Mouse (Mus musculus): ENCODE results near the gene Vtcn1. TPM values are rescaled to one million over a fixed set of nuclear protein-coding genes. Genes with fewer than 3 reads are reported as not detected.

The Vtcn1 gene
- total RNA-seq, 2 experiments from 2014 or later, result not detected

- DNase-seq (ENCODE audit: low spot score in 2 of 2), result no peak
Measured at GRCm38 (mm10) chr3:100920611-100921140, 95.4 kb downstream of the Vtcn1 start.

- DNase-seq (ENCODE audit: low spot score in 2 of 2), result peak; percentile 100
Measured at GRCm38 (mm10) chr3:100921825-100922505, 96.7 kb downstream of the Vtcn1 start, which contains the start of gene Trim45. Gene Trim45, plus strand, starts transcription at chr3:100922202.

GRCm38 (mm10) chr3:100922506-100923375 lies 97.5 kb downstream of the Vtcn1 start:
- DNase-seq (ENCODE audit: low spot score in 2 of 2), result no peak

- DNase-seq (ENCODE audit: low spot score in 2 of 2), result peak in 1 of 2 experiments; percentile 29
Measured at GRCm38 (mm10) chr3:100924065-100924732, 98.9 kb downstream of the Vtcn1 start.

GRCm38 (mm10) chr3:100925176-100925575 lies 99.9 kb downstream of the Vtcn1 start:
- no peak for DNase-seq (ENCODE audit: low spot score in 2 of 2)

GRCm38 (mm10) chr3:100931332-100932076 lies 106.2 kb downstream of the Vtcn1 start:
- no peak for DNase-seq (ENCODE audit: low spot score in 2 of 2)

- DNase-seq (ENCODE audit: low spot score in 2 of 2), result no peak
Measured at GRCm38 (mm10) chr3:100932077-100932944, 107.1 kb downstream of the Vtcn1 start.

GRCm38 (mm10) chr3:100935521-100935920 lies 110.3 kb downstream of the Vtcn1 start:
- no peak for DNase-seq (ENCODE audit: low spot score in 2 of 2)

- DNase-seq (ENCODE audit: low spot score in 2 of 2), result no peak
Measured at GRCm38 (mm10) chr3:100936201-100936600, 110.9 kb downstream of the Vtcn1 start.

GRCm38 (mm10) chr3:100938211-100938610 lies 113.0 kb downstream of the Vtcn1 start:
- DNase-seq (ENCODE audit: low spot score in 2 of 2), result no peak

- DNase-seq (ENCODE audit: low spot score in 2 of 2), result no peak
Measured at GRCm38 (mm10) chr3:100940496-100941037, 115.3 kb downstream of the Vtcn1 start.

Other genes starting within 250 kb of the Vtcn1 start
- 100 to 1,000 TPM; 112 to 123 TPM for gene Man1a2, start 140.0 kb upstream of the Vtcn1 start, total RNA-seq (2021)
- 1 to 10 TPM; 8.2 to 9.0 TPM for gene Trim45, start 96.7 kb downstream of the Vtcn1 start, total RNA-seq (2021)
- 1 to 10 TPM; 1.1 TPM for gene Ttf2, start 144.2 kb downstream of the Vtcn1 start, total RNA-seq (2021)
- gene Cd101, start 204.1 kb downstream of the Vtcn1 start, total RNA-seq (2021), result under 1 TPM; 0.36 to 0.52 TPM

Data from layer of hippocampus, adult 18-20 months (tissue).